Mouse (Mus musculus): ENCODE data around the gene Col4a3.
A peak's percentile ranks its signal among the peaks of the same experiment; 100 is the strongest.

Gene Col4a3

DNA sequence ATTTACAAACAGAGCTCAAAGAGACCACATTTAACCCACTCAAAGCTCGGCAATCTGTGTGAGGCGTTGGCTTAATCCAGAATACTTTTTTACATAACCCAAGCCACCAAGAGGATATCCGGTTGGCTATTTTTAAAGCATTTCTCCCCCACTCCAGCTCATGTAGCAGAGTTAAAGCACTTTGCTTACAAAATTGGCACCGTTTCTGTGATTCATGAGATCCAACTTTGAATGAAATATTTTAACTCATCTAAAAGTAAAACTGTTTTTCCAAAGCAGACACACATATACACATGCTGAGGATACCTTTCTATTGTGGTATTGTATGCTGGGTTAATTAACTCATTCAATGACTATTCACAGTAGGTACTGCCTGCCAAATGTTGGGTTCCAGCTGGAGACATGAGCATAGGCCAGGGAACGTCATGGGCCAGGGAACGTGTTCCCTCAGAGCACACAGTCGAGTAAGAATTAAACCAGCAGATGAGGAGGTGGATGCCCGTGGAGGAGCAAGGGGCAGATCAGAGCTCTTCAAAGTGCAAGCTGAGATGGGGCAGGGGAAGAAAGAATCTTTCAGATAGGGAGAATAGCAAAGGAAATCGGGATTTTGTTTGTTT lies 22.0 kb downstream of the Col4a3 start:
- no peak for DNase-seq (ENCODE audit: low read depth)

DNA sequence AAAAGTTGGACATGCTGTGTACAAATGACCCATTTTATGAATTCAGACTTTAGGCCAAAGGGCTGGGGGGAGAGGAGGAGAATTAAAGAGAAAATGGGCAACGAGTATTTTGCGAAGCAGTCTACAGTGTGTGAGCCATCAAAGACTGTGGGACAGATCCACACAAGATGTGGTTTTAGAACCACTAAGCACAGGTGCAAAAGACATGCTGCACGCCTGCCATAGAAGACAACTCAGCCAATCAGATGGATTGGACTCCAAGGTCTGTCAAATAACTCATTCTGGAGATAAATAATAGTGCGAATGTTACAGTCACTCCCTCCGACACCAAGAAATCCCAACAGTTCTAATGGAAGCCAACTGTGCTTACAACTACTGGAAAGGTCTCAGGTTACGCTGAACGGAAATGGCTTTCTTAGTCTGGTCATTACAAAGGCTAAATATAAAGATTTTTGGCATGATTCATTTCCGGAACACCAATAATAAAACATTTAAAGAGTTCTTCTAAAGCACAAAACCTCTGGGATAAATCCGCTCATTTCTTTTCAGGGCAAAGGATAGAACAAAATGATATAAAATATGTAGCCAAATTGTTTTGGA lies 25.4 kb downstream of the Col4a3 start:
- DNase-seq (ENCODE audit: low read depth): no peak

- no peak for DNase-seq (ENCODE audit: low read depth)
Measured at GRCm38 (mm10) chr1:82618001-82618400, 31.3 kb downstream of the Col4a3 start.

- no peak for DNase-seq (ENCODE audit: low read depth)
Measured at GRCm38 (mm10) chr1:82618592-82618991, 31.9 kb downstream of the Col4a3 start.

DNA sequence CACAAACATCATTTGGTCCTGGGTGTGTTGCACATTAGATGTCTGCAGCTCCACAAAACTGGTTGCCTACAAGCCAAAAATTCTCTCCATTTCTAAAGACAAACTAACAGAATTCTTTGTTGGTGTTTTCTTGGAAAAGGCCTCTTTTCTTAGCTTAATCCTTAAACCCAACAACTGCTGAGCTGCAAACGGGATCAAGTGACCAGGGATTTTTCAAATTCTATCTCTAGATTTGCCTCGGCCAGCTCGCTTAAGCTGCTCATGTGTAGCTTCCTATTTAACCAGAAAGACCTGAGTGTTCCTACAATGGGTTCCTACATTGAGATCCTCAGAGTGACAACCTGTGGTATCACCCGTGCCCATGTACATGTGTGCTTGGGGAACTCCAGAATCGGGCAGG lies 33.3 kb downstream of the Col4a3 start:
- DNase-seq (ENCODE audit: low read depth): no peak

GRCm38 (mm10) chr1:82624934-82625333 lies 38.2 kb downstream of the Col4a3 start:
- no peak for DNase-seq (ENCODE audit: low read depth)

- DNase-seq (ENCODE audit: low read depth): no peak
Measured at GRCm38 (mm10) chr1:82625474-82625873, 38.8 kb downstream of the Col4a3 start.

DNA sequence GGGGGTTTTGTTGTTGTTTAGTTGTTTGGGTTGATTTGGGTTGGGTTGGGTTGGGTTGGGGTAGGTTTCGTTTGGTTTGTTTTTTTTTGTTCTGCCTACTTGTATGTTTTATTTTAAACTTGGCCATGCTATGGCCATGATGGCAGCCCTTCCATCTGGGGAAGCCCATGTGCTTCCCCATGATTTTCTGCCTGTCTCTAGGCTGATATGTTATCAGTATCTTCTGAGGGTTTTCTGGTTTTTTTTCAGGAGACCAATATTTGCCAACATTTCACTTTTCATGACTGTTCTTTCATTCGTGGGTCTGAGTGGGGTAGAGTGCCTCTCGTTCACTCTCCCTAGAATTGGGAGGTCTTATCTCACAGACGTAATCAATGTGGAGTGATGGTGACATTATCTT lies 40.9 kb downstream of the Col4a3 start:
- DNase-seq (ENCODE audit: low read depth): no peak

GRCm38 (mm10) chr1:82629495-82629894 lies 42.8 kb downstream of the Col4a3 start:
- no peak for DNase-seq (ENCODE audit: low read depth)

DNA sequence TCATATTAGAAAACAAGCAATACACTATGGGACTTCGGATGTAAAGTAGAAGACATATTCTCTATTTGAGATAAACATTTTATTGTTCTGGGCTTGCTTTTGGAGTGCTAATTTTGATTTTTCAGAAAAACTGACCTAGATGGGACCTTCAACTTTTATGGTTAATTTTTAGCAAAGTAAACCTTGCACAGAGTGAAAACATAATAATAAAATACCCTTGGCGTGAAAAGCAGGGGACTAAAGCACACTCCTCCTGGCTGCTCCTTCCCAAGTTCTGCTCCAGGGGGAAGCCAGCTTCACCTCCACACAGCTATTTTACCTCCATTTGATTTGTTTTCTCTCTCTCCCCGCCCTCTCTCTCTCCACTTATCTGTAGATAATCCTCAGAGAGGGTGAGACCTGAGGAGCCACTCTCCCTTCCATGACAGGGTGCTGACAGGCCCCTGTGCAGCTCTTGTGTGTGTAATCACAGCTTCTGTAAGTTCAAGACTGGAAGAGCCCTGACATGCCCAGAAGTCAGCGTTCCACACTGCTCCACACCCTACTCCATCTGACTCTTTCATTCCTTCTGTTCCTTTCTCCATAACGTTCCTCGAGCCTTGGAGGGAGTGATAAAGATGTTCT lies 44.6 kb downstream of the Col4a3 start:
- no peak for DNase-seq (ENCODE audit: low read depth)

GRCm38 (mm10) chr1:82634545-82635253 lies 48.0 kb downstream of the Col4a3 start:
- DNase-seq (ENCODE audit: low read depth): no peak

DNA sequence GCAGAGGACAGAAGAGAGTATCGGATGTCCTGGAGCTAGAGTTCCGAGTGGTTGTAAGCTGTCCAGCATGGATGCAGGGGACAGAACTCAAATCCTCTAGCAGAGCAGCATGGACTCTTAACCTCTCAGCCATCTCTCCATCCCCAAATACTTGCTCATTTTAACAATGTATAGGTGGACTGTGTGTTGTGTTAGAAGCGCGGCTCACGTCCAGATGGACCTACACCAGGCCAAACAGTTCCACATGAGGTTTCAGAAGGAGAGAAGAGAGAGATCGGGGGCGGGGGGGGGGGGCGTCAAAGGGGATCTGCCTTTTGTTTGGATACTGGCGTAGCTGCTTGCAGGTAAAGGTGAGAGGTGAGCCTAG lies 48.5 kb downstream of the Col4a3 start:
- DNase-seq (ENCODE audit: low read depth): no peak

- DNase-seq (ENCODE audit: low read depth): no peak
Measured at GRCm38 (mm10) chr1:82636321-82636720, 49.6 kb downstream of the Col4a3 start.

DNA sequence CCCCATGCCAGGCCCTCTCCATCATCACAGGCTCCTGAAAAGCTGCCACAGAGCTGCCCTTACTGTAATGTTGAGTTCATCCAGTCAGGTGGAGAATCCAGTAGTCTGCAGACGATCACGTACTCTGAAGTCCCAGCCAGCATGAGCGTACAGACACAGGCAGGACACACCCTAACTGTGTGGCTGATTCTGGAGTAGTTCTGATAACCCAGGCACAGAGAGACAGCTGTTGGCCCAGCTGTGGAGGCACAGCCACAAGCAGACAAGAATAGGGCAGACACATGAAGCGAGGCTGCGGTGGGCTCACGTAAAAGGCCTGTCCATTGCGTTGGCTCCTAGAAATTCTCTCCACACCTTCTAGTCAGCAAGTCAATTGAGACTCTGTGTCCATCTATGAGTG lies 50.7 kb downstream of the Col4a3 start:
- DNase-seq (ENCODE audit: low read depth): no peak

DNA sequence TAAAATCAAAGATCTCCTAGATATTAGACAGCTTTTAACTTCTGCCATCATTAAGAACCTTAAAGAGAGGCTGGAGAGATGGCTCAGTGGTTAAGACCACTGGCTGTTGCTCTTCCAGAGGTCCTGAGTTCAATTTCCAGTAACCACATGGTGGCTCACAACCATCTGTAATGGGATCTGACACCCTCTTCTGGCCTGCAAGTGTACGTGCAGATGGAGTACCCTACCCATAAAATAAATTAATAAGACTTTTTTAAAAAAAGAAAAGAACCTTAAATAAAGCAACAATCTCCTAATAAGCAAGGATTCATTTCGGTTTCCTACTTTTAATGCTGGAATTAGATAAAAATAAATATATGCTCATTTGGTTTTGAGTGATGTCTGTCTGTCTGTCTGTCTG lies 51.7 kb downstream of the Col4a3 start:
- no peak for DNase-seq (ENCODE audit: low read depth)

- peak; percentile 58 for DNase-seq (ENCODE audit: low read depth)
Measured at GRCm38 (mm10) chr1:82641316-82641987, 54.7 kb downstream of the Col4a3 start.

DNA sequence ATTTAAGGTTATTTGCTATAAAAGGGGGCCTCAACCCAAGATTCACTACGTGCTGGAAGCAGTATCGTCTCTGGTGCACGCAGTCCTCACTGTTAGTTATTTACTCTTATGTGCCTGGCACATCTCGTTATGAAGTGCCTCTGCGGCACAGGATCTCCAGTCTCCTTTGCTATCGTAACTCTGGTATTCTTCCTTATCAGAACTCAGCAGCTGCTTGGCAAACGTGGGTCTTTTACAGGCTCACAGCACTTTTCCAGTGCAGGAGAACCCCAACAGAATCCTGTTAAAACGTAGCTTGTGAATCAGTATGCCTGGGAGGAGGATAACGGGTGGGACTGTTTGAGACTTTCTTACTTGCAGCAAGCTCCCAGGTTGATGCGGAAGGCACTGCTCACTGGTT lies 61.3 kb downstream of the Col4a3 start:
- no peak for DNase-seq (ENCODE audit: low read depth)

DNA sequence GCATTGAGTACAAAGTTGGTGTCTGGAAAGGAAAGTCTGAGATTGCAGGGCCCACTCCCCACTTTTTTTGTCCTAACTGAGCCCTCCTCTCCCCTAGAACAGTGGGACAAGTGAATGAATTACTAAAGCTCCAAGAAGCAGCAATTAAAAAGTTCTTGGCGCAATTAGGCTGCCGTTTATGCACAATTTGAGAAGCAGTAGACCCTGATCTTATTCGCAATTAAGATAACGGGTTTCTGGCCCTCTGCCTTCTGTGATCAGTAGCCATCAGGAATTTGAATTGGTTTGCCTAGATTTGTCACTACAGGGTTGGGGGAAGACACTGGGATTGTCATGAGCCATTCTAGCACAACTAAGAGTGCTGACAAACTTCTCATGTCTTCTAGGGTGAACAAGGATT lies 64.1 kb downstream of the Col4a3 start:
- no peak for DNase-seq (ENCODE audit: low read depth)

DNA sequence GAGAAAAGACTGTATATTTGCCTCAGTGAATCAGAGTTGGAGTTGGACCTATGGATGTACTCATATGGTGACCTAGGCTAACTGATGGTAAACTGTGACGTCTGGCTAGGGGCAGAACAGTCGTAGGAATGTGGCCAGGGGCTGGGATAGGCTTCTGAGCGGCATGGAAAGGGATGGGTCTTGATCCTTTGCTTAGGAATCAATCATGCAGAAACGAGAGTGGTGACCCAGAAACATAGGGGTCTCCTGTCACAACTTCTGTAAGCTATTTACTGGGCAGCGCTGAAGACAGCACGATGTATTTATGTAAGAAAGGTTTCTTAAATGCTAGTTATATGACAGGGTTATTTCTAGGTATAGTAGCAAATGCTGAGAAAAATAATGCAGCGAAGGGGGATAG lies 67.3 kb downstream of the Col4a3 start:
- DNase-seq (ENCODE audit: low read depth): no peak

GRCm38 (mm10) chr1:82656452-82656851 lies 69.7 kb downstream of the Col4a3 start:
- no peak for DNase-seq (ENCODE audit: low read depth)

DNA sequence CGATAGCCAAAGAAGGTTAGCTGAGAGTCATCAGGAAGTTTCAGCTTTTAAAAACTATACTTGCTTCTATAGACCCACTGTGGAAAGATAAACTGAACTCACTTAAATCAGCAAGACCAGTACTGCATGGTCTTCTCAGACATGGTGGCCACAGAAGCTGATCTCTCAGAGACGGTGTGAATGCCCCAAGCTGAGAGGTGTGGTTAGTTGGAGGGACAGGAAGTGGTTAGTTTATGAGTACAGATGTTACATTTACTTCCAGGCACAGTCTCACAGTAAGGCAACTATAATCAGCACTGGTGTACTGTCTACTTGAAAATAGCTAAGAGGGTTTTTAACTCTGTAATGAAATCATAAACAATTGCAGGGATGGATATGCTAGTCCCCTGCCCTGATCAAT lies 75.5 kb downstream of the Col4a3 start:
- no peak for DNase-seq (ENCODE audit: low read depth)

- no peak for DNase-seq (ENCODE audit: low read depth)
Measured at GRCm38 (mm10) chr1:82663522-82663921, 76.8 kb downstream of the Col4a3 start.

- no peak for DNase-seq (ENCODE audit: low read depth)
Measured at GRCm38 (mm10) chr1:82686328-82686727, 99.6 kb downstream of the Col4a3 start.

Data from induced T-regulatory cell, adult 2 months (primary cell).